Mouse (Mus musculus) layer of hippocampus, adult 9-10 months (tissue): ENCODE results near the gene Pde7b.

Source experiments
- DNase-seq: peaks from one replicate; pipeline ENCODE4 v3.0.0; 2022; ENCODE audit warnings: low spot score

Gene Pde7b

DNA sequence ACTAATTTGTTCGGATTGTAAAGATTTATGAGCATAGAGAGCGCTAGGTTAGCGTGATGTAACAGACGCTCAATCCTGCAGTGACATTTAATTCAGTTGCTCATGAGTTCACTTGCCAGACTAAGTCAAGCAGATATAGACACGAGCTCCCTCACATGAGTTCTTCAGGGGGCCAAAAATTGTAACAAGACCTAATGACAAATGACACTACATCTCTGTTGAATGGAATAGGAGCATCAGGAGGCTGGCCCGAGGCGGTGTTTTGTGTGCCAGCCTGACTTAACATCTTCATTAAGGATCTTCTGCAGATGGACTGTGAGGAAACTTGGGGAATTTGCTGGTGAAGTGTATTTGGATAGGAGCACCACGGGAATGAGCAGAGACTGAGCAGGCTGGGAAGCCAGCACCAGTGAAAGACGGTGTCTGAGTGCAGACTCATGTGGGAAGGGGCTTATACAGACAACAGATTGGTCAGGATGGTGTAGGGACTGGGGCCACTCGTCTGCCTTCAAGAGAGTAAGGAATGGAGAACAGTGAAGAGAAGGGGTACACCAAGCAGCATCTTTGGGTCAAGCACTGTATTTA is 303.5 kb downstream of the Pde7b start:
- no peak for DNase-seq

GRCm38 (mm10) chr10:20420296-20420695 is 304.6 kb downstream of the Pde7b start:
- DNase-seq = no peak

DNA sequence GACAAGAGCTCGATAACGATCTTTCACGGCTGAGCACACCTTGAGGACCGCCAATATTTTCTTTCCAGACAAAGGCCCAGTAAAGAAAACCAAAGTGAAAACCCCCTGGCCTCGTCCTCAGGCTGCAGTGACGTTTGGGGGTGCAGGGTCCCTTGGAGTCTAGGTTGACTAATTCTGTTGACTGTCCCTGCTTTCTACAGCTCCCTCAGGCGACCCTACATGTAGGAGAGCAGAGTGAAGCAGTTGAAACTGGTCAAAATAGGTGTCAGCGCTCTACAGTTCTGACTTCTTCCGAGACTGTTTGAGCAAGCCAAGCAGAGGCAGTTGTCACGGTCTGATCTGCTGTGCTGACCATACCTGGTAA is 306.0 kb downstream of the Pde7b start:
- no peak for DNase-seq

DNA sequence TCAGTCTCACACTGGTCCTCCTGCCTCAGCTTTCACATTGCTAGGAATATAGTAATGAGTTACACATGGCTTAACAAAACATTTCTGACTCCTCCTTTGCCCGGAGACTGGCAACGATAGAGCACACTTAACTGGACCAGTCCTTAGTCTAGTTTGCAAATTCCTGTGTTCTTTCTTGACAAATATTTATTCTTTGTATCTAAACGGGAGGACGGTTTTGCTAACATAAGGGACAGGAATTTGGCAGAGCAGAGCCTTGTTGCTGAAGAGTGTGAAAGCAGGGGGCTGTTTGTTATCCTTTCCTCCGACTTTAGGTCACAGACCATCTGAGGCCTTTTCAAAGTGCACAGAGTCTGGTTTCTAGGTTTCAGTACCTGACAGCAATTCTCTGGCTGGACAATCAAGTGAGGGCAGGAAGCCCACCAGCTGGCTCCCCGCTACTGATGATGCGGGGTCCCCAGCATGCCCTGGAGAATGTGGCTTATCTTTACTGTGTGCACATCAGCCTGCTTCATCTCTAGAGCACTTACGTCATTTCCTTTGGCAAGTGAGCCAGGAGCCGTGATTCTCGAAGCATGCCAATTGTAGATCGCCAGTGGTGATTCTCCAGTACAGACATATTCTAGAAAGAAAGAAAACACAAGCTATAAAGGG is 306.5 kb downstream of the Pde7b start:
- no peak for DNase-seq

DNA sequence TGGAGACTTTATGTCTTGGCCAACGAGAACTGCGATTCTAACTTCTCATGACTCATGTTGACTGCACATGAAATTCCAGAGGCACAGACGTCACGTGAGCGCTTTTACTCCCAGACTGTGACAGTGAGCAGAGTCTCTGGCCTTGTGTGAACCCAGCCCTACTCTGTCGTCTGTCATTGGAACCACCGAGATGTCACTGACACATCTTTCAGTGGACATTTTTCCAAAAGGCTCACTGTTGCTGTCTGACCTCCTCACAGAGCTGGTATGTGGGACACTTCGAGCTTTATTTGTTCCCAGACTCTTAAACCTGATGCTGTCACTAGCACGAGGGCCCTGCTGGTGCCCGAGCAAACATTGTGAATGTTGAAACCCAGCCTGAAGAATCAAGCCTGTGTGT is 315.7 kb downstream of the Pde7b start:
- no peak for DNase-seq

DNA sequence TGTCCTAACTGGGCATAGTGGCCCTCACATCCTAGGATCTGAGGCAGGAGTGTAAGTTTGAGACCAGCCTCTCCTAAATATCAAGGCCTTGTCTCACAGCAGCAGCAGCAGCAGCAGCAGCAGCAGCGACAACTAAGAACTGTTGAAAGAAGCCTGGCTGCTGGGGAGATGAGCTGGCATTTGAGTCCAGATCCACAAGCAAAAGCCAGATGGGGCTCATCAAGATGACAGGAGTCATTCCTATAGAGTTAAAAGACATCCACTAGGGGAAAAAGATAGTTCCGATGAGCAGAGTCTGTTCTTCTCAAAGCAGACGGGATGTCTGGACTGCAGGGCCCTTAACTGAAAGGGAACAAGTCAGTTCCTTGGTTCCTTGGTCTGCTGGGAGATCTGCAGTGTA is 316.5 kb downstream of the Pde7b start:
- no peak for DNase-seq

DNA sequence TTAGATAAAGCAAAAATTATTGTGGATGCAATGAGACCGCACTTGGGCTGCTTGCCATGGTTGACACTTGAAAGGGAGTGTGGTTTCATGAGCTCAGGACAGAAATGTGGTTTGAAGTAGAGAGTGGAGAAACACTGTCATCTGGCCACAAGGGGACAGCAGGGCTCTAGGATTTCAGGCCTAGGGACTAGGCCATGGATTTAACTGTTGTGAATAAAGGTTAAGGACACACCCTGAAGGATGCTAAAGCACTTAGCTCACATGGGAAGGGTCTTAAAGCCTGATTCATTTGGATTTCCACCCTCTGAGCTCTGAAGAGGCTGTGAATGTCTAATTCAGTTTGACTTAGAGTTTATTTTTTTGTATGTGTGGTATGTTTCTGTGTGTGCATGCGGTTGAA is 319.4 kb downstream of the Pde7b start:
- DNase-seq = peak; percentile 26

GRCm38 (mm10) chr10:20402941-20403340 is 321.9 kb downstream of the Pde7b start:
- no peak for DNase-seq

DNA sequence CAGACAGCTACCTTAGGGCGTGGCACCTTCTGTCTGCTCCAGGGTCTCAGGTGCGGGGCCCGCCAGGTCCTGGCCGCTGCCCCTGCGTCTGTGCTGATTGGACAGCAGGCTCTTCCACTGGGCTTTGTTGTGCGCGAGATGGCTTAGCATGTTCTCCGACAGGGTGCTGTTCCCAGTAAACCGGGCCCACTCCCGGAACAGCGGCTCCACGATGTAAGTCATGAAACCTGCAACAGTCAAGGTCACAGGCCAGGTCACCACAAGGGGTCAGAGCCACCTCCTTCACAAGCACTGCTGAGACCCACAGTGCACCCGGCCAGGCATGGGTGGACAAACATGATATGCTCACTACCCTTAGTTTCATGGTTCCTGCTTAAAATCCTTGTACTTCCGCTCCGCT is 324.5 kb downstream of the Pde7b start:
- no peak for DNase-seq

GRCm38 (mm10) chr10:20398641-20399390 is 326.1 kb downstream of the Pde7b start:
- DNase-seq = no peak

DNA sequence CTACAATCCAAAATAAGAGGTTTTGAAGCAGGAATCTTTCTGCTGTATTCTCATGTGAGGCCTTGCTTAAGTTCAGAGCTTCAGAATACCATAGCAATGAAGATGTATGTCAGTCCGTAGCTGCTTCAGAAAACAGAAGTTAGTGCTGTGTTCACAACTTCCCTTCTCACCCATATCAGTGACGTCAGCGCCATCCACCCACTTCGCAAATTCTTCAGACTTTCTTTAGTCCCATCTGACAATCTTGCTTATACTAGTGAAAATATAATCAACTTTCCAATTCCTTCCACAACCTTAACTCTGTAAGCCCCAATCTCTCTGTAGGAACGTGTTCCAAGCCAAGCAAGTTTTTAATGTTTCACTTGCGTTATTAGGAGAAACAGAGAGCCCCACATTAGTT is 326.7 kb downstream of the Pde7b start:
- no peak for DNase-seq

DNA sequence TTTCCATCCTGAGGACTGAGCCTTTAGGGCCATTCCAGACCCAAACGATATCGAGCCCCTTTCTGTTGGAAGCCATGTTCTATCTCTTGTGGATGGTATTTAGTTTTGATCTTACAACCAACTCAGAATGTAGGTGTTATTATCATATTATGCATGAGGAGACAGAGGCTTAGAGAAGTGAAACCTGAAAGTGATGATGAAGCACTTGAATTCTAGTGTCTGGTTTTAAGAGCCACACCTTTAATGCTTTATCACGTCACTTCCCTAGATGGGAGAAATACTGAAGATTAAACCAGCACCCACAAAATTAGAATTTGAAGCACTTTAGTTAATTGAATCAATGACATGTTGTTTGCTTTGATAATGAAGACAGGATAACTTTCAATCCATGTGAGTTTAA is 329.1 kb downstream of the Pde7b start:
- no peak for DNase-seq

DNA sequence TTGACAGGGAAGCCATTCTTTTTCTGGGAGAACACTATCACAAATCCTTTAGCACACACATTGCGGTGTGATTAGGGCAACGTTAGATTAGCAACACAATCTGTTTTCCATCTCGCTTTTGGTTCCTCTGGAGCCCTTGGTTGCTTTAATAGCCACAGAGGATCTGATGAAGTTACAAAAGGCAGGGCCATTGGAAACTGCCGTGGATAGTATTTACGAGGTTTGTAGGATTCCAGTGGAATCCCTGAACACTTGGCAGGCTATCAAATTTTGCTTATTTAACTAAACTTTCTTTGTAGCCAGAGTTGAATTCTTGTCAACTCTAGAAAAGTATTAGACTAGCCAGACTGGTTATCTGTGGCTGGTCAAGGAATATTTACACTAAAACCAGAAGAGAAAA is 330.1 kb downstream of the Pde7b start:
- no peak for DNase-seq

GRCm38 (mm10) chr10:20390568-20390967 is 334.3 kb downstream of the Pde7b start:
- DNase-seq = no peak

- DNase-seq = no peak
Observed at GRCm38 (mm10) chr10:20382807-20383419, 342.0 kb downstream of the Pde7b start.

GRCm38 (mm10) chr10:20381352-20381751 is 343.5 kb downstream of the Pde7b start:
- DNase-seq = no peak

DNA sequence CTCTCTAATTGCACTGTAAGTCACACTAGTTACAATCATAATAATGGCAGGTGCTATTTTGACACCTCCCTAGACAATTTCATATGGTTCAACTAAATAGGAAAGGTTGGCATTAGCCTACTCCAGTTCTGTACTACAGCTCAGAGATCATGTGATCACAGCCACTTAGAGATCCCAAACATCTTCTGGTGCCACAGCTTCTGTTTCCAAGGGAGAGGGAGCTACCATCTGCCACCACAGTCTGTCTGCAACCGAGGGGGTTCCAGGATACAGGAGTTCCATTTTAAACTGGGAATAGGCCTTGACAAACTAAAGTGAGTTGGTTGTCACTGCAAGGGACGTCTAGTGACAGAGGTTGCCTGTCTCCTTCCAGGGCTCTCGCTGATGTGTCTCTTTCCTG is 344.1 kb downstream of the Pde7b start:
- DNase-seq = peak; percentile 83

DNA sequence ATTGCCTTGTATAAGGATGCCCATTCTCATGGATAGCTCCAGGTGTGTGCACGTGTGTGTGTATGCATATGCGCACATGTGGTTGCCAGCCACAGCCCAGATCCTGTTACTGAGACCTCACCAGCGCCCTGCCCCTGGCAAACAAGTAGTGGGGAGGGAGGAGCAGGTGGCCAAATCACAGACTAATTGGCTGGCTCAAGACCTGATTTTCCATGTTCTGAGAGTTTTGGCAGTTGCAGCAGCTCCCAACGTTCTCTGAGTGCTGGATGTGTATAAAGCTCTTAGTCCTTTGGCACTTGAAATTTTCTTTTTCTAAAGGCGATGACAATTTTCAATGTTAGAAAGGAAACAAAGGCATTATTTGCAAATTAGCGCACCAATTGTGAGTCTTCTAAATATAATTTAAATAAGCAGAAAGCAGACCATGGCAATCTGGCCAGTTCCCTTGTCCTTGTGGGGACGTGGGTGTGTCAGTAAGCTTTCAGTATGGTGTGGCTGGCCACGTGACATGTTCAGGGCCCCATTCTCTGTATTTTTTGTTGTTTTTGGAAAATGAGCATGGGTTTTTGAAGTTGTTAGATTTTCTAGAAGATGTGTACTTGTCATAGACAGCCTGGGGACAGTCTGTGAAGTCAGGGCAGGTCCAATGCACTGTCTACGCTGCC is 345.7 kb downstream of the Pde7b start:
- DNase-seq = no peak

DNA sequence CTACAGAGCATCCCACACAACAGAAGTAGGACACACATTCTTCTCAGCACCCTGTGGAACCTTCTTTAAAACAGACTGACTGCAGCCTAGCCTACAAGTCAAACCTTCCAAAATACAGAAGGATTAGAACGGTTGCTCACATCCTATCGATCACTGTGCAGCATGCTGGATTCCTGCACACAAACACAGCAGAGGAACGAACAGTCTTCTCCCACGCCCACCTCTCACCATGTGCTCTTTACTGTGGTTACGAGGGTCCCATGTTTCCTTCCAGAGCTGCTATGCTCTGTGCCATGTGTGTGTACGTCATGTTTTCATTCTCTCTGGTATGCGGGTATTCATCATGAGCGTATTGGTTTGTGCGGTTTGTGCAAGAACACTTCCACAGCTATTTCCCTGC is 347.3 kb downstream of the Pde7b start:
- DNase-seq = no peak

- no peak for DNase-seq
Observed at GRCm38 (mm10) chr10:20372046-20372445, 352.8 kb downstream of the Pde7b start.

DNA sequence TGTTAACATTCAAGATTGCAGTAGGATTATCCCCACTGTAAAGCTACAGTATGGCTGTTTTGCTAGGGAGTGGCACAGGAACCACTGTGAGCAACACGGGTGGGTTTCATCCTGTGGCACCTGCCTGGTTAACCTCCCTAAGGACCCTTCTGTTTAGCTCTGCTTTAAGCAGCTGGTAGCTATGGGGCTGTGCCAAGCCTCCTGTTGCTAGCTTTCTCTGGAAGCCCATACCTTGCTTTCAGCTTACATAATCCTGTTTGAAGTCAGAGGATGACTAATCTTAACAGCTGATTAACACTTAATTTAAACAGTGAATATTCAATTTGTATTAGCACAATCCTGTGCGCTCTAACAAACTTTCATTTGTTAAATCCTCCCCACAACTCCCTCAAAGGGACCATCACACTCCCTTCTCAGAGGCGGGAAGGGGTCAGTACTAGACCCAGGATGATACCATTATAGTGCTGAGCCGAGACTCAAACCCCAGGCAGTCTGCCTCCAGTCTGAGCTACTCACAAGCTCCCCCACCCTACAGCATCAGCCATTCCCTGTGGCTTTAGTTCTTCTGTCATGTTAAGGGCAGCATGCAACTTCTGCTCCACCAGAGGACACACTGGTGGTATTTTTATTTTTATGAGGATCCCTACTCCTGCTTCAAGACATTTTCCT is 362.3 kb downstream of the Pde7b start:
- no peak for DNase-seq
